Mouse (Mus musculus): ENCODE data around the gene Gm45261.
A peak's percentile ranks its signal among the peaks of the same experiment; 100 is the strongest.

The Gm45261 gene

DNA sequence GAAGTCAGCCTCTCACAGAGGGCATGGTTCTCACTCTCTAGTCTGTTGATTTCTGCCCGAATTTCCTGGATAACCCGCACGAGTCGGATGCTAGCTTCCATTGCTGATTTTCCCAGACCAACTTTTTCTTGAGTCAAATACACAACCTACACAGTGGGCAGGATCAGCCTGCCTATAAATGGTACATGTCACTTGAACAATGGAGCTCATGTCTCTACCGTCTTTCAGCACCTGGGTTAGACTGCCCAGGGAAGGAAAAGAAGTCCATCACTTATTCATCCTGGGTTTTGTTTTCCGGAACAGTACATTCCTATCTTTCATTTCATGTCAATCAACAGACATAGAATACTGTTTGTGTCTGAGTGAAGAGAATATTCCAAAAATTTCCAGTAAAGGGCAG, at the start of gene Gm45261:
Gene Gm45261, minus strand, starts transcription at position 101 of the 400 bp plus-strand sequence.
- no peak within 1 kb of the TSS for H3K4me3 ChIP-seq (replicated peaks; ENCODE audit: low read length)
- TF ChIP-seq NANOG (IDR thresholded peaks at IDR 0.05; ENCODE audit: borderline replicate concordance, low read length) (no peak), CTCF (conservative IDR thresholded peaks at IDR 0.05; ENCODE audit: low read length) (no peak), POU5F1 (IDR thresholded peaks at IDR 0.05; ENCODE audit: borderline replicate concordance, low read length) (no peak)
- H3K9me3 ChIP-seq (ENCODE audit: low read length), result no peaks in the 10 kb centered on the region
- no peaks in the 10 kb centered on the region for H3K27me3 ChIP-seq (ENCODE audit: insufficient read depth, low read length)
- H3K36me3 ChIP-seq (ENCODE audit: insufficient read depth, low read length), result no peaks in the 10 kb centered on the region
- no peaks in the 10 kb centered on the region for H3K4me1 ChIP-seq (replicated peaks; ENCODE audit: low read depth, low read length)

DNA sequence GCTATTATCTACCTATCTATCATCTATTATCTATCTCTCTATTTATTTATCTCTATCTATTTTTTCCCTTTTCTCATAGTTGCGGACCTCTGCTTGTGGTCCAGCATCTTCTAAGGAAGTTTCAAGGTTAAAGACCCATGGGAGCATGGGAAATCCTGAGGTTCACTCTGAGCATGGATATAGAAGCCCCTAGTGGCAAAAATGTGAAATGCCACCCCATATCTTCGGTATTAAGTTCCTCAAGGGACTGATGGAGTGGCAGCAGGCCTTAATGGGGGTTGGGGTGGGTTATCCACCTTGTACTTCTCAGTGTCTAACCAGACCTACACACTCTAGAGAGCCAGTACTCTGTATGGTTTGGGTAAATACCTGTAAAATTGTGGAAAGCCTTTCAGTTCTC, 43.5 kb upstream of the Gm45261 start:
- no peaks in the 10 kb centered on the region for H3K36me3 ChIP-seq (ENCODE audit: insufficient read depth, low read length)
- H3K4me1 ChIP-seq (replicated peaks; ENCODE audit: low read depth, low read length), result no peaks in the 10 kb centered on the region
- no peak overlapping the region for H3K4me3 ChIP-seq (replicated peaks; ENCODE audit: low read length)
- H3K9me3 ChIP-seq (ENCODE audit: low read length), result no peaks in the 10 kb centered on the region
- TF ChIP-seq POU5F1 (IDR thresholded peaks at IDR 0.05; ENCODE audit: borderline replicate concordance, low read length) (no peak), CTCF (conservative IDR thresholded peaks at IDR 0.05; ENCODE audit: low read length) (peak; percentile 71)
- no peaks in the 10 kb centered on the region for H3K27me3 ChIP-seq (ENCODE audit: insufficient read depth, low read length)

DNA sequence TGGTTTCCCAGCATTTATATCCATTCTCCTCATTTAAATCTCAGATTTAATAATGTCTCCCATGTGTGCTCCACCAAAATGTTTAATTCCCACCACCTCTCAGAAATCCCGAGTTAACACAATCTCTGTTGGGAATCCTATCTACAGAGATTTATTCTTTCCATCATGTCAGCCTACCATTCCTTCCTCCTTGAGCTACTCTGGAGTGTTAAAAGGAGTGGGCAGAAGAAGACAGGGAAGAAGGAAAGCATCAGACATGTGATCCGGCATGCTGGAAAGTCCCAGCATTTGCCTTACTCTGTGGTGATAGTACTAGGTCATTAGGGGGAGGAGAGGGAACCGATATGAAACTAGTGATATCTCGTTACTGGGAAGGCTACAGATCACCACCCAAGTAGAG, 42.8 kb upstream of the Gm45261 start:
- Histone ChIP-seq H3K4me1 (replicated peaks; ENCODE audit: low read depth, low read length) (no peaks in the 10 kb centered on the region), H3K9me3 (ENCODE audit: low read length) (no peaks in the 10 kb centered on the region), H3K36me3 (ENCODE audit: insufficient read depth, low read length) (no peaks in the 10 kb centered on the region), H3K4me3 (replicated peaks; ENCODE audit: low read length) (no peak overlapping the region), H3K27me3 (ENCODE audit: insufficient read depth, low read length) (no peaks in the 10 kb centered on the region)
- TF ChIP-seq POU5F1 (IDR thresholded peaks at IDR 0.05; ENCODE audit: borderline replicate concordance, low read length), result no peak

DNA sequence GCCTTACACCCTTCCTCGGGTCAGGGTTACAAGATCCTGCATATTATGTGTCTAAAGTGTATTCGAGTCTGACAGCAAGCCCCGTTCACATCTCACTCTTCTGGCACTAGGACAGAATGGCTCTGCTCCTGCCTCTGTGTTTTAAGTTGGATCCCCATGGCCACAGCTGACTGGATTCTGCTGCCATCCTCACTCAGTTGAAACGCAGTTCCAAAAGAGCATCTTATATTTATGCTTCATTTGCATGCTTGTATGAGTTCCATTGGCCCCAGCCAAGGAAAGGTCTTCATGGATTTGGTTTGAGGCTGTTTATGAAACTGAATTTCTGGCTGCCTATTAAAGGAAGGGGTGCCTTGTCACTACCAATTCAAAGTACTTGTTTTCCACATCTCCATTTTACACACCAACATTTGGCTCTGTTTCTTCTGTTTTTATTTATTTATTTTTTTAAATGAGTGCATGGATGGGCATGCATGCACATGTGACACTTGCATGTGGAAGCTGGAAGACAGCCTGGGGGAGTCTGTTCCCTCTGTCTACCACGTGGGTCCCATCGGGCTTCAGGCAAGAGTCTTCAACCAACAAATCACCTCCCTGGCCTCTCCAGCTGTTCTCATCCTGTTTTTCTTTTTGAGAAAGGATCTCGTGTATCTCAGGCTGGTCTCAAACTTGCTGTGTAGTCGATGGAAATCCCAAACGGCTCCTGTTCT, 41.4 kb upstream of the Gm45261 start:
- H3K27me3 ChIP-seq (ENCODE audit: insufficient read depth, low read length), result no peaks in the 10 kb centered on the region
- no peak overlapping the region for H3K4me3 ChIP-seq (replicated peaks; ENCODE audit: low read length)
- H3K9me3 ChIP-seq (ENCODE audit: low read length), result no peaks in the 10 kb centered on the region
- H3K4me1 ChIP-seq (replicated peaks; ENCODE audit: low read depth, low read length), result no peaks in the 10 kb centered on the region
- no peaks in the 10 kb centered on the region for H3K36me3 ChIP-seq (ENCODE audit: insufficient read depth, low read length)
- no peak for TF ChIP-seq CTCF (conservative IDR thresholded peaks at IDR 0.05; ENCODE audit: low read length)
- TF ChIP-seq POU5F1 (IDR thresholded peaks at IDR 0.05; ENCODE audit: borderline replicate concordance, low read length), result no peak
- TF ChIP-seq NANOG (IDR thresholded peaks at IDR 0.05; ENCODE audit: borderline replicate concordance, low read length), result no peak

DNA sequence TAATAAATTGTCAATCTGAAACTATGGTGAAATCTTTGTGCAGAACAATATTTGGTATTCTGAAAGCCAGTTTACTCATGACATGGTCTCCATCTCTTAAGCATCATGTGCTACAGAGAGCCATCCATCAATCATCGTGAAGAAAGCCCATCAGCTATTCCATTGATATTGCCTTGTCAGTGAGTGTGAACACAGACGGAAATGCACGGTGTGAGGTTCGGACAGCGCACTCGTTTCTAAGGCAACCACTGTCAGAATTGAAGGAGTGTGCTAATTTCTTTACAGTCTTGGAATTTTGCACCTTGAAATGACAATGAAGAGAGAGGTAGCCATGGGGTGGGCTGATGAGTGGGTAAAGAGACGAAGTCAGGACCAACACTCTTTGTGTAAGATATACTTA, 38.0 kb upstream of the Gm45261 start:
- H3K4me1 ChIP-seq (replicated peaks; ENCODE audit: low read depth, low read length), result no peaks in the 10 kb centered on the region
- no peaks in the 10 kb centered on the region for H3K9me3 ChIP-seq (ENCODE audit: low read length)
- no peaks in the 10 kb centered on the region for H3K36me3 ChIP-seq (ENCODE audit: insufficient read depth, low read length)
- no peaks in the 10 kb centered on the region for H3K27me3 ChIP-seq (ENCODE audit: insufficient read depth, low read length)
- H3K4me3 ChIP-seq (replicated peaks; ENCODE audit: low read length), result no peak overlapping the region
- no peak for TF ChIP-seq POU5F1 (IDR thresholded peaks at IDR 0.05; ENCODE audit: borderline replicate concordance, low read length)
- no peak for TF ChIP-seq NANOG (IDR thresholded peaks at IDR 0.05; ENCODE audit: borderline replicate concordance, low read length)

DNA sequence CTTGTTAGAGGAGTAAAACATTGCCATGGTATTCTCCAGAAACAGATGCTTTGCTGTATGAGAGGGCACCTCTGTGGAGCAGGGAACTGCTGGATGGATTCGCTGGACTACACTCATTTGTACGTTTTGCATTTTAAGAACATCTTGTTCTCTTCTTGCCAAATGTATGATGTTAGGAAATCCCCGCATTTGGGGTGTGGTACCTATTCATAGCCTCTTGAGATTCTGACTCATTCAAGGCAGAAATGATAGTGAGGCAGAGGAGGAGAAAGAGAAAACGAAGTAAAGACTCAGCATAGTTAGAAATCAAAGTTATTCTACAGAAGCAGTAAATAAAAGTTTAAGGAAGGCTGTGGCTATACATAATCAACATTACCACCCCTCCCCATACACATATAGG, 35.1 kb upstream of the Gm45261 start:
- TF ChIP-seq CTCF (conservative IDR thresholded peaks at IDR 0.05; ENCODE audit: low read length) (no peak), POU5F1 (IDR thresholded peaks at IDR 0.05; ENCODE audit: borderline replicate concordance, low read length) (no peak), NANOG (IDR thresholded peaks at IDR 0.05; ENCODE audit: borderline replicate concordance, low read length) (no peak)
- Histone ChIP-seq H3K9me3 (ENCODE audit: low read length) (no peaks in the 10 kb centered on the region), H3K4me3 (replicated peaks; ENCODE audit: low read length) (no peak overlapping the region), H3K4me1 (replicated peaks; ENCODE audit: low read depth, low read length) (no peaks in the 10 kb centered on the region), H3K27me3 (ENCODE audit: insufficient read depth, low read length) (no peaks in the 10 kb centered on the region), H3K36me3 (ENCODE audit: insufficient read depth, low read length) (no peaks in the 10 kb centered on the region)

DNA sequence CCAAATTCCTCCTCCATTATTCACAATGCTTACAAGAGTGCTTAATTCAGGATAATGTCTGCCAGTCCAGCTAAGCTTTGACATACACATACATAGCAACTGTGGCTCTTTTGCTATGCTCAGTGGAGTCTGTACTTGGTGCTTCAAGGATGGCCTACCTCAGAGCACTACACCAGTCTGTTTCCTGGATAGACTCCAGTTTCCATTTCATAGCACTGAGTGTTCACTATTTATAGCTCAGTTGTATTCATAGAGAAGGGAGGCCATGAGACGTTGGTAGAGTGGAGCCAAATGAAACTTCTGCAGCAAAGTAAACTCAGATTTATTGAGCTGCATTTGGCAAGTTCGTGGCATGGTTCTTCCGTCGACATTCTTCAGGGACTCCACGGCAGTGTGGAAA, 22.2 kb upstream of the Gm45261 start:
- Histone ChIP-seq H3K4me1 (replicated peaks; ENCODE audit: low read depth, low read length) (no peaks in the 10 kb centered on the region), H3K36me3 (ENCODE audit: insufficient read depth, low read length) (no peaks in the 10 kb centered on the region), H3K27me3 (ENCODE audit: insufficient read depth, low read length) (no peaks in the 10 kb centered on the region), H3K4me3 (replicated peaks; ENCODE audit: low read length) (no peak overlapping the region), H3K9me3 (ENCODE audit: low read length) (no peaks in the 10 kb centered on the region)
- TF ChIP-seq NANOG (IDR thresholded peaks at IDR 0.05; ENCODE audit: borderline replicate concordance, low read length), result no peak
- no peak for TF ChIP-seq CTCF (conservative IDR thresholded peaks at IDR 0.05; ENCODE audit: low read length)
- no peak for TF ChIP-seq POU5F1 (IDR thresholded peaks at IDR 0.05; ENCODE audit: borderline replicate concordance, low read length)

DNA sequence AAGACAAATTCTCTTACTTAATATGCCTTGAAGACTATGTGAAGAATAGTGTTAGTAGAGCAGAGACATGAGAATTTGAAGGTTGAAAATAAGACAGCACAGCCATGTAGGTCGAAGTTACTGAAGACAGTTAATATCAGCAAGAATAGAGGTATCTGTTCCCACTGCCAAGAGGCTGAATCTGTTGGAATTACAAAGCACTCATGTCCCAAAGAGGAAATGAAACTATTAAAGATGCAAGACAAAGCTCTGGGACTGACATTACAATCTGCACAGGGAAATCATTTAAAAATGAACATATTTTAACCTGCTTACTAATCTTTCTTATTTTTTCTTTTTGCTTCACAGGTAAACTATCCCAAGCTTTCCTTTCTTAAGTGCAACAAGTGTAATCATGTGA, 13.7 kb upstream of the Gm45261 start:
- Histone ChIP-seq H3K4me1 (replicated peaks; ENCODE audit: low read depth, low read length) (no peaks in the 10 kb centered on the region), H3K4me3 (replicated peaks; ENCODE audit: low read length) (no peak overlapping the region), H3K36me3 (ENCODE audit: insufficient read depth, low read length) (no peaks in the 10 kb centered on the region), H3K9me3 (ENCODE audit: low read length) (no peaks in the 10 kb centered on the region), H3K27me3 (ENCODE audit: insufficient read depth, low read length) (no peaks in the 10 kb centered on the region)
- TF ChIP-seq POU5F1 (IDR thresholded peaks at IDR 0.05; ENCODE audit: borderline replicate concordance, low read length) (no peak), NANOG (IDR thresholded peaks at IDR 0.05; ENCODE audit: borderline replicate concordance, low read length) (no peak), CTCF (conservative IDR thresholded peaks at IDR 0.05; ENCODE audit: low read length) (no peak)

DNA sequence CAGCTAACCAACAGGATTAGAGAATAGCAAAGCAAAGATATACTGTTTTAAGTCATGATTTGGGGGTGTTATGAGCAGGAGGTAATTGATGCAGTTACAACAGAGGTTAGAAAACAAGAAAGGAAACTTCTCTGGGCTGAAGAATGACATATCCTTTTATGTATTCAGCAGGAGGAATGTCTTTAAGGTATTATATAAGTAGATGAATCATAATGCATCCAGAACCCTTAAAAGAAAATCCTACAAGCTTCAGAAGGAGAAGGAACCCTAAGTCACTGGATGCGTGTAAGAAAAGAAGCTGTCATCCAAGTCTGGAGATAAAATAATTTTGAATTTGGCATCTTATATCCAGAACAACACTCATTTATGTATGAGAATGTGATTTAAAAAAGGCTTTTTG, 11.1 kb upstream of the Gm45261 start:
- Histone ChIP-seq H3K9me3 (ENCODE audit: low read length) (no peaks in the 10 kb centered on the region), H3K36me3 (ENCODE audit: insufficient read depth, low read length) (no peaks in the 10 kb centered on the region), H3K4me1 (replicated peaks; ENCODE audit: low read depth, low read length) (no peaks in the 10 kb centered on the region), H3K27me3 (ENCODE audit: insufficient read depth, low read length) (no peaks in the 10 kb centered on the region), H3K4me3 (replicated peaks; ENCODE audit: low read length) (no peak overlapping the region)
- TF ChIP-seq POU5F1 (IDR thresholded peaks at IDR 0.05; ENCODE audit: borderline replicate concordance, low read length) (no peak), CTCF (conservative IDR thresholded peaks at IDR 0.05; ENCODE audit: low read length) (no peak), NANOG (IDR thresholded peaks at IDR 0.05; ENCODE audit: borderline replicate concordance, low read length) (no peak)
